Mouse (Mus musculus) frontal cortex, adult 2 months (tissue): Measurements from ENCODE around the gene Nuak1. TPM values are rescaled to one million over a fixed set of nuclear protein-coding genes. Genes with fewer than 3 reads are reported as not detected.

Experiments
- DNase-seq, 2 experiments: peaks; one replicate each; pipeline ENCODE4 v3.0.0; 2022; ENCODE audit warnings: low spot score in 1 of 2; ENCODE audit errors: extremely low spot score in 1 of 2
- polyA plus RNA-seq: library from polyadenylated mRNA; depleted of rRNA; stranded (reverse); fragments of >200 nt; gene quantifications from 2 replicates; pipeline ENCODE4 v1.2.3, GENCODE M21; 2012

Nuak1 gene
- polyA plus RNA-seq, 1 experiment, result 24.2 TPM

GRCm38 (mm10) chr10:84411122-84412105 is 29.0 kb downstream of the Nuak1 start:
- no peak for DNase-seq

DNA sequence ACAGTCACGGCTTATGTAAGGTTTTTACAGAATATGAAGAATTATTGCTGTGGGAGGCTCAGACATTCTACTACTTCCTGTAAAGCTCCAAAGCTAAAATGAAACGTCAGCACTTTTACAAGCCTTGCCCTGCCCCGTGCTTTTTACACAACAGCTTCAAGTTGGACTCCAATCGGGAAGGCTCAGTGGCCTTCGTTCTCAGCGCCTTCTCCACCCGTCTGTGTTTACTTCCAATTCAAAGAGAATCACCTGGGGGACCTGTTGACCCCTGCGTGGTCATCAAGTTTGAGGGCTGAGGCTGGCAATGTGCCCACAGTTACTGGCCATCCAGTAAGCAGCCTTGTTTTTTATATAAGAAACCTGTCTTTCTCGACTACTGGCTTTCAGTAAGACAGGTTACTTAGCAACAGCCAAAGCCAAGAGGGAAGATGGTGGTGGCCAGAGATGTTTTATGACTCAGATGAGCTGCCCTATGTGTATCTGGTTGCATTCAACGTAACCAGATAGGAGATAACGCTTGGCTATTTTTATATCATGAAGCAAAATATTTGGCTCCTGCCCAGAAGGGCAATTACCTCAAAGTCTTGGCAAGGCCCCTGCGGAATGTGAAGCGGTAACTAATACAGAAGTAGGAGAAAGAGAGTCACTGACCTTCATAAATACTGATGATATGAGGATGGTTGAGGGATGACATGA is 31.3 kb downstream of the Nuak1 start:
- no peak for DNase-seq

DNA sequence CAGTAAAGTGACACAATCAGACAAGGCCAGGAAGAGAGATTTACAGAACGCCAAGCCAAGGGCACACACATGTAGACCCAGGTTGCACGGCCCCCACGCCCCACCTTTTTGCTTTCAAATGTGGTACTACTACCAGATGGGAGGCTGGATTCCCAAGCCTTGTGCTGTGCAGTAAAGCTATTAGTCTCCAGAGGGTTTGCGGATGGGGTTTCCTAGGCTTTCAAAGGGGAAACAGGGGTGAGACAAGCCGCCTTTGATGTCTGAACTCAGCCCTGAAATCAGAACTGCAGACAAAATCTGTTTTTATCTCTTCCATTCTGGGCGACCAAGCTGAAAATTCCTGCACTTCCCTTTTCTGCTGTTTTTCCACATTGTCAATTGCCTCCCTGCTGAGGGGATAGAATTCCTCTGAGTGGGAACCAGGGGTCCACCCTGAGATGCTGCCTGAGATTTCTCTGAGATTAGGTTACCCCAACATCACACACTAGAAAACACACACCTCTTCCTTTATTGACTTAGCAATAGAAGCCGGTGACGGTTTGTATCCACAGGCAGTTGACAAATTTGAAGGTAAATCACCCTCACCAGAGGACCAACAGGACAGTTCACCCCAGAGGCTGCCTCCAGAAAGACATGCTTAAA is 35.1 kb downstream of the Nuak1 start:
- no peak for DNase-seq

GRCm38 (mm10) chr10:84401907-84402371 is 38.5 kb downstream of the Nuak1 start:
- peak in 1 of 2 experiments; percentile 71 for DNase-seq

DNA sequence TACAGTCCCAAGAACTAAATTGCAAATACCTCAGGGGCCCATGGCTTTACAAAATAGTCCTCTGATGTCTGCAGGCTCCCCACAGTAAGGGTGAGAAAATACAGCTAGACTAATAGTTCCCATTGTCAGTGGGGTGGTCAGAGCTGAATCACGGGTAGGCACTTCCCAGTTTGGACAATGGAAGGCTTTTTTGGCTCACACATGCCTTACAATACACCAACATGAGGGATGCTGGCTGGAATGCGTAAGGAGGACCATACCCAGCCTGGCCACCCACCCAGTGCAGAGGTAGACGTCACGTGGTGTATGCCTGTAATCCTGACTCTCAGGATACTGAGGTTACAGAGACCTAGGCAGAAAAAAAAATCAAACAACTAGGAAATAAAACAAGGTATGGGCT is 39.2 kb downstream of the Nuak1 start:
- no peak for DNase-seq

DNA sequence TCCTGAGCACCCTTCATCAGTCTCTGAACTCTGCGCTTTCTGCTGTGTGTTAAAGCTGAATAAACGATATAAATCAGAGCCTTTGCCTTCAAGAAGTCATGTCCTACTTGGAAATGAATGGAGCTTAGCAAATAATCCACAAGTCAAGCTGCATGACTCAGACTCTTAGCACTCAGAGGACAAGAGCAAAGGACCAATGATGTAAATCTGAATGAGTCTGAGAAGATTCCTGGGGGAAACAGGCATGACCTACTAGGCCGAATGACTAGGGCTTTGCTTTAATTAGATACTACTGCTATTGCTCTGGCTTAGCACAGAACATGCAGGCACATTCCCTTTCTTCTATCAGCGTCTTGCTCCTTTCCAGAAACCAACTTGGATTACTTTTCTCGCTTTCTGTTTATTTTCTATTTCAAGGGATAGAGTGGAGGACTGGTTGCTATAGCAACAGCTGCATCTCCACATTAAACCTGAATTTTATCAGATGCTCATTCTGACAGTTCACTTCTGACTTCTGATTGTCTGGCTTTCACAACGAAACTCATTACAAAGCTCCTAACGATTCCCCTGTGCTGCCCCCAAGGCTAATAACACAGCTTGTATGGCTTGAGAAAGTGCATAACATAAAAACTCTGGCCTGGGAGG is 40.2 kb downstream of the Nuak1 start:
- no peak for DNase-seq

DNA sequence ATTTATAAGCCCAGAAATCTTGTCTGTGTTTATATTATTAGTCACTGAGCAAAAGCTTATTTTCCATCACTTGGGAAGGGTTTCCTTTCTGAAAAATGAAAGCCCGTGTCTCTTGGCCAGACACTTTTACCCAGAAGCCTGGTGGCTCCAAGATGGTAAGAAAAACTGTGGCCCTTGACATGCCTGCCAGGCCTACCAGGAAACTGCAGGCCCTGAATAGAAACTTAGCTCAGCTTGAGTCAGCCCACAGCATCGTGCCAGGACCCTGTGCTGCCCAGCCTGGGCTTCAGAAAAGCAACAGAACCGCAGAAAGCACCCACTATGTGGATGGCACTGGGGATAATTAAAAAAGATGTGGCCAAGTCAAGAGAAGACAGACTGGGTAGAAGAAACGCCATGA is 43.1 kb downstream of the Nuak1 start:
- no peak for DNase-seq

GRCm38 (mm10) chr10:84395885-84396659 is 44.3 kb downstream of the Nuak1 start:
- no peak for DNase-seq

DNA sequence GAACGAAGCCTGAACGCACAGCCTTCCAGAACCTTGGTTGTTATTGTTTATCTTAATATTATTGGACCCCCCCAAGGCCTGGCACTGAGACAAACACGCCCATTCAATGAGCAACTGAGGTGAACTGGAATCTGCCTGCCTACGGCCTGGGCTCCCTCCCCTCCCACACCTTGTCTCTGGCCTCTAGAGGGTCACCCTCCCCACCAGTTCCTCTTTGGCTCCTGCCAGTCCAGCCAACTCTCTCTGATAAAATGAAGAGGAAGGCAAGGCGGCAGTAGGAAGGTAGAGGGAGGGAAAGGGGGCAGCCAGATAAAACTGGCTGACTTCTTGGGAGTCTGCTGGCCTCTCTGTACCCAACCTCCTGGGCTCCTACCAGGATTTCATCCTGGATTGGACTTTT is 45.1 kb downstream of the Nuak1 start:
- no peak for DNase-seq

- DNase-seq, result peak in 1 of 2 experiments; percentile 58
Measured at GRCm38 (mm10) chr10:84393881-84394280, 46.5 kb downstream of the Nuak1 start.

DNA sequence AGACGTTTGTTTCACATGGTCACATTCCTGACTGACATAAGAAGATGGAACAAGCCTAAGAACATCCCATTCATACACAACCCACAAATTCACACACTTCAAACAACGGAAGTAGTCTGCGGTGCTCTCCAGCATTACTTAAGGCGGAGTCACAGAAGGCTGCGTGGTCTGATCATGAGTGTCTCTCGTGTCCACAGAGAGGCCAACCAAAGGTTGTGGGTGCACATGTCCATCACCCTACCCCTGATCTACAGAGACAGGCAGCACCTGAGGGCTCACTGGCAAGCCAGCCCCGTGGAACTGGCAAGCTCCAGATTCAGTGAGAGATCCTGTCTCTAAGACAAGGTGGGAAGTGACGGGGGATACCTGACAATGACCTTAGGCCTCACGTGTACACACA is 47.0 kb downstream of the Nuak1 start:
- DNase-seq, result no peak

DNA sequence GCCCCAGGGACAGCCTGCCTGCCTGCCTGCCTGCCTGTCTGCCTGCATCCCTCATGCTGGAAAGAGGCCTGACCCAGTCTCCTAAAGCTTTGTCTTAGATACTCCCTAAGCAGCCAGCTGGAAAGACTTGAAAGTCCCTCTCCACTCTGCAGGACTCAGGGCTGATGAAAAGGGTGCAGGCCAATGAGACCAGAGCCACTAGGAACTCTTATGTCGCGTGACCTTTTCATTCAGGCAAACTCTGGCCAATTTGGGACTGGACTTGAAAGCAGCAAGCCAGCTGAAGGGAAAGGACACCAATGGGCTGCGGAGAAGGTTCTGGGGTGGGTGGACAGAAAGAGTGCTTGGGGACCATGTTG is 47.7 kb downstream of the Nuak1 start:
- DNase-seq, result peak in 1 of 2 experiments; percentile 53

GRCm38 (mm10) chr10:84392027-84392722 is 48.2 kb downstream of the Nuak1 start:
- DNase-seq, result no peak

- DNase-seq, result no peak
Measured at GRCm38 (mm10) chr10:84389707-84390106, 50.7 kb downstream of the Nuak1 start.

- peak in 1 of 2 experiments; percentile 70 for DNase-seq
Measured at GRCm38 (mm10) chr10:84388357-84389141, 51.8 kb downstream of the Nuak1 start.

DNA sequence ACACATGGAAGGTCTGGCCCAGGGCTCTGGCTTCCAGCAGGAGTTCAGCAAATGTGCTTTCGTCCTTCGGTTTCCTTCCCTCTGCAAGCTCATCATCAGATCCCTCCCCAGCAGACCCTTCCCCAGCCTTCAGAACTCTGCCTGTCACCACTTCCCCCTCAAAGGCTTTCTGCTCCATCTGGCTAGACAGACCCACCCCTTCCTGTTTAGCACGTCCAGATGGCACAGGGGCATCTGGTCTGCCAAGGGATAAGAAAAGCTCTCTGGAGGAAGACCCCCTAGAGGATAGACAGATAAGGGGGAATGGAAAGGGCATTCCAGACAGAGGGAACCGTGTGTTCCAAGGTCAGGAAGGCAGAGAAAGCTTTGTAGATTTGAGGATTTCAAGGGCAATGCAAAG is 53.1 kb downstream of the Nuak1 start:
- no peak for DNase-seq

GRCm38 (mm10) chr10:84386625-84387242 is 53.7 kb downstream of the Nuak1 start:
- DNase-seq, result no peak

- no peak for DNase-seq
Measured at GRCm38 (mm10) chr10:84386214-84386613, 54.2 kb downstream of the Nuak1 start.
